Mouse (Mus musculus): ENCODE measurements around the gene Gm45713. TPM values are rescaled to one million over a fixed set of nuclear protein-coding genes. Genes with fewer than 3 reads are reported as not detected.
"Not testable (repeated sequence)": the region's sequence is repeated elsewhere in the genome, so short reads cannot be mapped to it uniquely, and the experiment has no call there.

Gene Gm45713
- polyA plus RNA-seq, 1 experiment from 2014 or later, result 0.45 TPM

- Histone ChIP-seq H3K27me3 (no peaks in the 10 kb centered on the region), H3K4me2 (replicated peaks) (no peak overlapping the region), H3K4me3 (no peak overlapping the region), H3K4me1 (peaks cover 27% of the 10 kb centered on the region), H3K9me3 (no peaks in the 10 kb centered on the region), H3K36me3 (peaks cover 57% of the 10 kb centered on the region), H3K27ac (replicated peaks) (no peak overlapping the region), H3K9ac (replicated peaks) (no peak overlapping the region)
- 82% methylated on average over 5 of the region's 5 CpGs for WGBS
- no peak for ATAC-seq (ENCODE audit: low FRiP score, low read depth)
Observed at GRCm38 (mm10) chr7:45119780-45120709, 16.0 kb downstream of the Gm45713 start.

- Histone ChIP-seq H3K4me3 (no peak overlapping the region), H3K27me3 (no peaks in the 10 kb centered on the region), H3K4me1 (peaks cover 19% of the 10 kb centered on the region), H3K9me3 (no peaks in the 10 kb centered on the region), H3K27ac (replicated peaks) (0 out of 2 replicates have a peak overlapping the region, but pooled peaks have one; percentile 1), H3K36me3 (peaks cover 54% of the 10 kb centered on the region), H3K9ac (replicated peaks) (no peak overlapping the region), H3K4me2 (replicated peaks) (no peak overlapping the region)
- no peak for ATAC-seq (ENCODE audit: low FRiP score, low read depth)
- 93% methylated on average over 6 of the region's 6 CpGs for WGBS
Observed at GRCm38 (mm10) chr7:45118336-45118735, 17.7 kb downstream of the Gm45713 start.

- Histone ChIP-seq H3K9me3 (no peaks in the 10 kb centered on the region), H3K36me3 (peaks cover 48% of the 10 kb centered on the region), H3K27me3 (no peaks in the 10 kb centered on the region), H3K4me3 (no peak overlapping the region), H3K9ac (replicated peaks) (no peak overlapping the region), H3K4me2 (replicated peaks) (no peak overlapping the region), H3K4me1 (peaks cover 11% of the 10 kb centered on the region; the same call in 1 of the 2 replicates), H3K27ac (replicated peaks) (0 out of 2 replicates have a peak overlapping the region, but pooled peaks have one; percentile 1)
- no peak for ATAC-seq (ENCODE audit: low FRiP score, low read depth)
- 78% methylated on average over 8 of the region's 8 CpGs for WGBS
Observed at GRCm38 (mm10) chr7:45117566-45117965, 18.5 kb downstream of the Gm45713 start.

GRCm38 (mm10) chr7:45113476-45113875 is 22.6 kb downstream of the Gm45713 start:
- 0 out of 2 replicates have a peak, but pooled peaks cover 10% of the 10 kb centered on the region for H3K36me3 ChIP-seq
- 88% methylated on average over 2 of the region's 2 CpGs for WGBS
- H3K27ac ChIP-seq (replicated peaks), result no peak overlapping the region
- H3K9me3 ChIP-seq, result no peaks in the 10 kb centered on the region
- no peak for ATAC-seq (ENCODE audit: low FRiP score, low read depth)
- no peaks in the 10 kb centered on the region for H3K27me3 ChIP-seq
- no peaks in the 10 kb centered on the region for H3K4me1 ChIP-seq
- no peak overlapping the region for H3K4me3 ChIP-seq
- no peak overlapping the region for H3K4me2 ChIP-seq (replicated peaks)
- H3K9ac ChIP-seq (replicated peaks), result no peak overlapping the region

GRCm38 (mm10) chr7:45112529-45112928 is 23.5 kb downstream of the Gm45713 start:
- H3K36me3 ChIP-seq, result 0 out of 2 replicates have a peak, but pooled peaks cover 1% of the 10 kb centered on the region
- no peaks in the 10 kb centered on the region for H3K27me3 ChIP-seq
- 79% methylated on average over 3 of the region's 3 CpGs for WGBS
- ATAC-seq (ENCODE audit: low FRiP score, low read depth), result no peak
- H3K4me2 ChIP-seq (replicated peaks), result no peak overlapping the region
- no peak overlapping the region for H3K9ac ChIP-seq (replicated peaks)
- H3K27ac ChIP-seq (replicated peaks), result no peak overlapping the region
- H3K4me1 ChIP-seq, result no peaks in the 10 kb centered on the region
- H3K4me3 ChIP-seq, result no peak overlapping the region
- H3K9me3 ChIP-seq, result no peaks in the 10 kb centered on the region

- ATAC-seq (ENCODE audit: low FRiP score, low read depth), result no peak
- no peaks in the 10 kb centered on the region for H3K36me3 ChIP-seq
- no peak overlapping the region for H3K4me2 ChIP-seq (replicated peaks)
- WGBS, result 67% methylated on average over 2 of the region's 2 CpGs
- no peaks in the 10 kb centered on the region for H3K27me3 ChIP-seq
- H3K9me3 ChIP-seq, result no peaks in the 10 kb centered on the region
- H3K4me1 ChIP-seq, result no peaks in the 10 kb centered on the region
- H3K27ac ChIP-seq (replicated peaks), result no peak overlapping the region
- no peak overlapping the region for H3K4me3 ChIP-seq
- no peak overlapping the region for H3K9ac ChIP-seq (replicated peaks)
Observed at GRCm38 (mm10) chr7:45111940-45112339, 24.1 kb downstream of the Gm45713 start.

GRCm38 (mm10) chr7:45110089-45110488 is 25.9 kb downstream of the Gm45713 start:
- not testable (repeated sequence) for H3K4me2 ChIP-seq (replicated peaks); H3K9ac ChIP-seq (replicated peaks); H3K36me3 ChIP-seq; H3K27me3 ChIP-seq; H3K4me3 ChIP-seq; H3K9me3 ChIP-seq; H3K27ac ChIP-seq (replicated peaks); ATAC-seq (ENCODE audit: low FRiP score, low read depth); H3K4me1 ChIP-seq
- 91% methylated on average over 4 of the region's 4 CpGs for WGBS

- Histone ChIP-seq H3K9ac (replicated peaks) (no peak overlapping the region), H3K4me2 (replicated peaks) (no peak overlapping the region), H3K27ac (replicated peaks) (no peak overlapping the region), H3K9me3 (no peaks in the 10 kb centered on the region), H3K27me3 (no peaks in the 10 kb centered on the region), H3K36me3 (no peaks in the 10 kb centered on the region), H3K4me1 (peaks cover 6% of the 10 kb centered on the region; the same call in 1 of the 2 replicates), H3K4me3 (no peak overlapping the region)
- 46% methylated on average over 5 of the region's 5 CpGs for WGBS
- ATAC-seq (ENCODE audit: low FRiP score, low read depth), result no peak
Observed at GRCm38 (mm10) chr7:45107052-45107645, 28.9 kb downstream of the Gm45713 start.

- no peaks in the 10 kb centered on the region for H3K36me3 ChIP-seq
- H3K27ac ChIP-seq (replicated peaks), result no peak overlapping the region
- ATAC-seq (ENCODE audit: low FRiP score, low read depth), result no peak
- H3K4me2 ChIP-seq (replicated peaks), result no peak overlapping the region
- 12% methylated on average over 6 of the region's 6 CpGs for WGBS
- peaks cover 6% of the 10 kb centered on the region; the same call in 1 of the 2 replicates for H3K4me1 ChIP-seq
- no peak overlapping the region for H3K9ac ChIP-seq (replicated peaks)
- H3K4me3 ChIP-seq, result no peak overlapping the region
- no peaks in the 10 kb centered on the region for H3K9me3 ChIP-seq
- no peaks in the 10 kb centered on the region for H3K27me3 ChIP-seq
Observed at GRCm38 (mm10) chr7:45106441-45106840, 29.6 kb downstream of the Gm45713 start.

GRCm38 (mm10) chr7:45105491-45105890 is 30.5 kb downstream of the Gm45713 start:
- 82% methylated on average over 8 of the region's 8 CpGs for WGBS
- H3K4me3 ChIP-seq, result no peak overlapping the region
- no peaks in the 10 kb centered on the region for H3K36me3 ChIP-seq
- H3K27me3 ChIP-seq, result no peaks in the 10 kb centered on the region
- ATAC-seq (ENCODE audit: low FRiP score, low read depth), result no peak
- no peak overlapping the region for H3K4me2 ChIP-seq (replicated peaks)
- H3K27ac ChIP-seq (replicated peaks), result no peak overlapping the region
- peaks cover 6% of the 10 kb centered on the region; the same call in 1 of the 2 replicates for H3K4me1 ChIP-seq
- no peaks in the 10 kb centered on the region for H3K9me3 ChIP-seq
- H3K9ac ChIP-seq (replicated peaks), result no peak overlapping the region

GRCm38 (mm10) chr7:45104941-45105340 is 31.1 kb downstream of the Gm45713 start:
- H3K9me3 ChIP-seq, result no peaks in the 10 kb centered on the region
- no peak overlapping the region for H3K4me2 ChIP-seq (replicated peaks)
- peaks cover 6% of the 10 kb centered on the region; the same call in 1 of the 2 replicates for H3K4me1 ChIP-seq
- WGBS, result 80% methylated on average over 5 of the region's 5 CpGs
- no peak overlapping the region for H3K4me3 ChIP-seq
- H3K27ac ChIP-seq (replicated peaks), result no peak overlapping the region
- no peaks in the 10 kb centered on the region for H3K27me3 ChIP-seq
- no peak for ATAC-seq (ENCODE audit: low FRiP score, low read depth)
- H3K9ac ChIP-seq (replicated peaks), result no peak overlapping the region
- H3K36me3 ChIP-seq, result no peaks in the 10 kb centered on the region

- Histone ChIP-seq H3K9ac (replicated peaks) (no peak within 1 kb of the TSS), H3K4me1 (peaks cover 6% of the 10 kb centered on the region; the same call in 1 of the 2 replicates), H3K27ac (replicated peaks) (no peak within 1 kb of the TSS), H3K9me3 (no peaks in the 10 kb centered on the region), H3K4me3 (no peak within 1 kb of the TSS), H3K4me2 (replicated peaks) (no peak within 1 kb of the TSS), H3K27me3 (no peaks in the 10 kb centered on the region), H3K36me3 (no peaks in the 10 kb centered on the region)
- WGBS, result 78% methylated on average over 7 of the region's 7 CpGs
- no peak for ATAC-seq (ENCODE audit: low FRiP score, low read depth)
Observed at GRCm38 (mm10) chr7:45103652-45104180, 32.3 kb downstream of the Gm45713 start, which contains the start of gene Fcgrt. TSS of gene Fcgrt (minus strand) at chr7:45103851.

Data from midbrain, embryonic 12.5 days (tissue).